Mouse (Mus musculus) cerebellum, adult 2 months (tissue): ENCODE data around the gene Erap1.

Source experiments
- CTCF ChIP-seq: fragments of 200-500 bp; IDR thresholded peaks from 2 replicates; pipeline ENCODE4 v1.5.1; 2011; ENCODE audit warnings: low read depth, mild to moderate bottlenecking, control low read depth, low read length, moderate library complexity, borderline replicate concordance; ENCODE audit not compliant: insufficient read depth
- POLR2A ChIP-seq: fragments of 200-500 bp; IDR thresholded peaks from 2 replicates; pipeline ENCODE4 v1.6.1; 2011; ENCODE audit warnings: low read length, control low read depth, borderline replicate concordance; ENCODE audit not compliant: insufficient read depth

DNA sequence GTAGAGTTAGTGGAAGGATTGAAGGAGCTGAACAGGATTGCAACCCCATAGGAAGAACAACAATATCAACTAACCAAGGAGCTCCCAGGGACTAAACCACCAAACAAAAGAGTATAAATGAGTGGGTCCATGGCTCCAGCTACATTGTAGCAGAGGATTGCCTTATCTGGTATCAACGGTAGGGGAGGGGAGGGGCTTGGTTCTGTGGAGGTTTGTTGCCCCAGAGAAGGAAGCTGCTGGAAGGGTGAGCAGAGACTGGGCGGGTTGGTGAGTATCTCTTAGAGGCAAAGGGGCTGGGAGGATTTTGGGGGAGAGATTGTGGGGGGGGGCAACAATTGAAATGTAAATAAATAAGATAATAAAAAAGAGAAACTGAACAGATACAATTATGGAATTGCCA is 79.6 kb downstream of the Erap1 start:
- TF ChIP-seq CTCF (no peak), POLR2A (no peak)
